Mouse (Mus musculus) B cell, adult (primary cell): ENCODE data around the gene Mrto4. TPM values are rescaled to one million over a fixed set of nuclear protein-coding genes. Genes with fewer than 3 reads are reported as not detected.

Experiments
- total RNA-seq: library from RNA; stranded (reverse); gene quantifications from 4 replicates; pipeline ENCODE4 v1.2.4, GENCODE M21; 2023; ENCODE audit not compliant: inconsistent age

Mrto4 gene
- 101 to 120 TPM (median 110 TPM) in 4 replicates for total RNA-seq

GRCm38 (mm10) chr4:139351931-139352711 is at the start of gene Mrto4, which contains the start of the genes Emc1 and Ubr4:
TSS of gene Mrto4 (minus strand) at chr4:139352576.
TSS of gene Emc1 (plus strand) at chr4:139352587.
TSS of gene Ubr4 (plus strand) at chr4:139352609.

GRCm38 (mm10) chr4:139310171-139310898 is 42.0 kb downstream of the Mrto4 start, which contains the start of the genes Pqlc2 and Akr7a5:
TSS of gene Pqlc2 (minus strand) at chr4:139310708.
TSS of gene Akr7a5 (plus strand) at chr4:139310744.

Other genes with a start within 250 kb of the Mrto4 start
- 109 to 130 TPM (median 112 TPM) in 4 replicates for gene Minos1, start 221.5 kb downstream of the Mrto4 start, total RNA-seq
- 415 to 482 TPM (median 452 TPM) in 4 replicates for gene Capzb, start 159.7 kb downstream of the Mrto4 start, total RNA-seq
- 28.6 to 30.6 TPM (median 29.7 TPM) in 4 replicates for gene Pqlc2, start 41.9 kb downstream of the Mrto4 start, total RNA-seq
- gene Akr7a5, start 41.8 kb downstream of the Mrto4 start, total RNA-seq, result 23.2 to 30.1 TPM (median 24.2 TPM) in 4 replicates
- 34.9 to 47.7 TPM (median 39.3 TPM) in 4 replicates for gene Emc1, start within 50 bp of the Mrto4 start, total RNA-seq
- gene Ubr4, start within 50 bp of the Mrto4 start, total RNA-seq, result 190 to 210 TPM (median 201 TPM) in 4 replicates
- gene Iffo2, start 178.0 kb upstream of the Mrto4 start, total RNA-seq, result 0.77 to 2.0 TPM (median 1.2 TPM) in 4 replicates